Mouse (Mus musculus) heart, embryonic 11.5 days (tissue): Measurements from ENCODE around the gene Rnpep. TPM values are rescaled to one million over a fixed set of nuclear protein-coding genes. Genes with fewer than 3 reads are reported as not detected.

ENCODE experiments used
- ATAC-seq: fragments of 200-750 bp; cut with Nextera tagmentation; replicated peaks from 2 replicates; pipeline ENCODE4 v1.8.0; 2017; ENCODE audit warnings: moderate library complexity; ENCODE audit not compliant: insufficient number of reproducible peaks, low FRiP score, low TSS enrichment
- H3K27ac ChIP-seq: fragments of 300-500 bp; sonication (generic); 2 replicates; pipeline ENCODE4 v1.5.1; 2014; ENCODE audit warnings: mild to moderate bottlenecking, low read depth, low read length
- H3K27me3 ChIP-seq: fragments of 300-500 bp; sonication (generic); 2 replicates; pipeline ENCODE4 v1.6.1; 2014; ENCODE audit warnings: mild to moderate bottlenecking, low read length, mixed read lengths; ENCODE audit not compliant: control insufficient read depth, insufficient read depth
- H3K36me3 ChIP-seq: fragments of 300-500 bp; sonication (generic); 2 replicates; pipeline ENCODE4 v1.6.1; 2014; ENCODE audit warnings: mild to moderate bottlenecking, low read length, moderate library complexity, mixed read lengths; ENCODE audit not compliant: control insufficient read depth, insufficient read depth
- H3K4me1 ChIP-seq: fragments of 300-500 bp; sonication (generic); 2 replicates; pipeline ENCODE4 v1.6.1; 2014; ENCODE audit warnings: low read length; ENCODE audit not compliant: control insufficient read depth, insufficient read depth
- H3K4me2 ChIP-seq: fragments of 300-500 bp; sonication (generic); 2 replicates; pipeline ENCODE4 v1.6.1; 2014; ENCODE audit warnings: mild to moderate bottlenecking, moderate library complexity
- H3K4me3 ChIP-seq: fragments of 300-500 bp; sonication (generic); 2 replicates; pipeline ENCODE4 v1.5.1; 2014; ENCODE audit warnings: low read depth, low read length
- H3K9ac ChIP-seq: fragments of 300-500 bp; sonication (generic); 2 replicates; pipeline ENCODE4 v1.6.1; 2014; ENCODE audit warnings: mild to moderate bottlenecking, low read depth, low read length, moderate library complexity
- H3K9me3 ChIP-seq: fragments of 300-500 bp; sonication (generic); replicated peaks from 2 replicates; pipeline ENCODE4 v1.6.1; 2016; ENCODE audit warnings: low read length; ENCODE audit not compliant: control insufficient read depth
- WGBS: fragments of 180-500 bp; shearing (Covaris S2); extraction: QIAGEN DNeasy Blood & Tissue Kit; methylation state at CpG from one replicate; pipeline ENCODE4 v1.1.7; 2014; ENCODE audit not compliant: insufficient replicate concordance; 5-methylcytosine and 5-hydroxymethylcytosine counted together
- polyA plus RNA-seq: library from polyadenylated mRNA; unstranded; fragments of >200 nt; fragmentation: Nextera tagmentation; extraction: Ambion mirVana; gene quantifications from 2 replicates; pipeline ENCODE4 v1.2.1, GENCODE M21; 2014

Rnpep gene
- polyA plus RNA-seq, 1 experiment from 2014 or later: 64.4 TPM

GRCm38 (mm10) chr1:135311356-135311755 is 27.5 kb upstream of the Rnpep start:
- 70% methylated on average over 6 of the region's 6 CpGs for WGBS
- no peaks in the 10 kb centered on the region for H3K9me3 ChIP-seq
- H3K4me2 ChIP-seq: no peak overlapping the region
- H3K36me3 ChIP-seq: peaks cover 14% of the 10 kb centered on the region
- no peak overlapping the region for H3K27ac ChIP-seq
- H3K4me3 ChIP-seq: no peak overlapping the region
- no peaks in the 10 kb centered on the region for H3K27me3 ChIP-seq
- H3K4me1 ChIP-seq: peaks cover 13% of the 10 kb centered on the region
- H3K9ac ChIP-seq: no peak overlapping the region
- no peak for ATAC-seq

DNA sequence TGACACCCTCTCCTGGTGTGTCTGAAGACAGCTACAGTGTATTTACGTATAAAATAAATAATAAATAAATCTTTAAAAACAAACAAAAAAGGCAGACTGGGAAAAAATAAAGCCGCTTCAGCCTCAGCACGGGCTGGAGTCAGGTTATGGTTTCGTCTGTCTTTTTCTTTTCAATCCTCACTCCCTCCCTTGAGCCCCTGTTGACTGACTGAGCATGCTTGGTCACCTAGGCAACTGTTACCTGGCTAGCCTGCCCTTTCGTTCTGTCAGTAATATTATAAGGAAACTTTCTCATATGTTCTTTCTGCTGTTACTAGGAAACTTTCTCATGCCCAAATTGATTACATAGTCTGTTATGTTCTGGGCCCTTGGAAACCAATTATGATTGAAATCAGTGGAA is 7.0 kb upstream of the Rnpep start:
- Histone ChIP-seq H3K36me3 (peaks cover 9% of the 10 kb centered on the region), H3K4me1 (no peaks in the 10 kb centered on the region), H3K27ac (no peak overlapping the region), H3K9me3 (no peaks in the 10 kb centered on the region), H3K9ac (no peak overlapping the region), H3K4me2 (no peak overlapping the region), H3K27me3 (no peaks in the 10 kb centered on the region), H3K4me3 (no peak overlapping the region)
- 80% methylated on average over 5 of the region's 5 CpGs for WGBS
- no peak for ATAC-seq

DNA sequence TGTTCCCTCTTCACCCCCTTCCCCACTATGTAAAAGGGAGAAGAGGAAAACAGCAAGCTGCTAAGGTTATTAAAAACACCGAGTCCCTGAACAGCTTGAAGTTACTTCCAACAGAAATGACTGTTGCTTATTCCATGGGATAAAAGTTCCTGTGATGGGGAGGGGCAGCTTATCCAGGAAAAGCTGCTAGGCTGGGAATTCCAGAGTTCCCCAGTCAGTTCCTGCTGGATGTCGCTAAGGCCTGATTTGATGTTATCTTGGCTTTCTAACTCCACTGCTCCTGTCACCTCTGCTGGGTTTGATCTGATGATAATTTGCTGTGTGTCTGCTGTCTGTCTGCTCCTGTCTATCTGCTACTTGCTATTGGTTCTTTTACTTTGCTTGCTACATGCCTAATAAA is 2.4 kb upstream of the Rnpep start:
- ATAC-seq: no peak
- H3K4me1 ChIP-seq: no peaks in the 10 kb centered on the region
- H3K27me3 ChIP-seq: no peaks in the 10 kb centered on the region
- no peaks in the 10 kb centered on the region for H3K36me3 ChIP-seq
- no peak overlapping the region for H3K4me2 ChIP-seq
- H3K9me3 ChIP-seq: no peaks in the 10 kb centered on the region
- no peak overlapping the region for H3K4me3 ChIP-seq
- H3K9ac ChIP-seq: no peak overlapping the region
- 33% methylated on average over 2 of the region's 2 CpGs for WGBS
- H3K27ac ChIP-seq: no peak overlapping the region

GRCm38 (mm10) chr1:135283287-135283825 is 528 bp downstream of the Rnpep start:
- peak; percentile 56 for ATAC-seq
- peak overlapping the region; percentile 53 for H3K4me3 ChIP-seq
- no peaks in the 10 kb centered on the region for H3K36me3 ChIP-seq
- peak overlapping the region; percentile 73 for H3K9ac ChIP-seq
- H3K4me1 ChIP-seq: no peaks in the 10 kb centered on the region
- H3K27me3 ChIP-seq: no peaks in the 10 kb centered on the region
- H3K27ac ChIP-seq: peak overlapping the region; percentile 62
- H3K4me2 ChIP-seq: peak overlapping the region; percentile 72
- H3K9me3 ChIP-seq: no peaks in the 10 kb centered on the region
- WGBS: under 1% methylated on average over 44 of the region's 48 CpGs

GRCm38 (mm10) chr1:135282536-135283286 is 1.2 kb downstream of the Rnpep start:
- no peaks in the 10 kb centered on the region for H3K9me3 ChIP-seq
- peak overlapping the region; percentile 73 for H3K9ac ChIP-seq
- no peaks in the 10 kb centered on the region for H3K27me3 ChIP-seq
- peak overlapping the region; percentile 72 for H3K4me2 ChIP-seq
- H3K4me3 ChIP-seq: peak overlapping the region; percentile 53
- no peak overlapping the region; the same call in 1 of the 2 replicates for H3K27ac ChIP-seq
- H3K4me1 ChIP-seq: no peaks in the 10 kb centered on the region
- no peak for ATAC-seq
- H3K36me3 ChIP-seq: peaks cover 4% of the 10 kb centered on the region; the same call in 1 of the 2 replicates
- WGBS: 34% methylated on average over 13 of the region's 13 CpGs

DNA sequence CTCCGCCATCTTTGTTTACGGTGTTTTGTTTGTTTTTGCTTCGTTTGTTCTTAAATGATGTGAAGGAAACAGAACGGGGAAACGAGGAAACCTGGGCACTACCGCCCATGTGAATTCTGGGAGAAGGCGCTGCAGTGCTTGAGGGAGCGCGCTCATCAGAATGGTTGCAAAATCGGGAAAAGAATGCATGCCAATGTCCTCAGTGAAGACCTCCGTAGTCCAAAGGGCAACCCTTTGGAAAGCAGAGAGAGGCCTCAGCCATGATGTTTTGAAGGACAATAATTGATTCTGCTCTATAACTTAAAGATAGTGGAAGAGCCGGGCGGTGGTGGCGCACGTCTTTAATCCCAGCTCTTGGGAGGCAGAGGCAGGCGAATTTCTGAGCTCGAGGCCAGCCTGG is 2.0 kb downstream of the Rnpep start:
- no peak overlapping the region for H3K4me3 ChIP-seq
- ATAC-seq: no peak
- no peaks in the 10 kb centered on the region for H3K4me1 ChIP-seq
- H3K9me3 ChIP-seq: no peaks in the 10 kb centered on the region
- H3K4me2 ChIP-seq: no peak overlapping the region
- H3K27ac ChIP-seq: no peak overlapping the region
- H3K36me3 ChIP-seq: peaks cover 8% of the 10 kb centered on the region
- WGBS: 91% methylated on average over 17 of the region's 17 CpGs
- no peaks in the 10 kb centered on the region for H3K27me3 ChIP-seq
- no peak overlapping the region for H3K9ac ChIP-seq

DNA sequence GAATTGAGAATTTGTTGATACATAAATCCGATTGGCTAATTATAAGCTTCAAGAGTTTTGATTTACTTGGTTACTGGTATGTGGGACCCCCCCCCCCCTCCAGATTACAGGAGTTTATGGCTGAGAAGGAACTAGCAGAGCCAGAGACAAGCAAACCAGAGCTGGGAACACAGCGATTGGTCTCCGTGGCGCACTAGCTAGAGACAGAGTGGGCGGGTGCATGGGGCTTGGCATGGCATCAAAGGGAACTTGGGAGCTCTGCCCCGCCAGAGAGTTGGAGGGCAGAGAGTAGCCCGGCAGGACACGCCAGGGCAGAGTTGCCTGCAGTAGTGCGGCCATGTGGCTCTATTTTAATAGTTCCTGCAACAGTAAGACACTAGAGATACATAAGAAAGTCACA is 3.2 kb downstream of the Rnpep start:
- H3K4me2 ChIP-seq: no peak overlapping the region
- H3K36me3 ChIP-seq: peaks cover 13% of the 10 kb centered on the region
- H3K4me1 ChIP-seq: no peaks in the 10 kb centered on the region
- H3K9ac ChIP-seq: no peak overlapping the region
- H3K9me3 ChIP-seq: no peaks in the 10 kb centered on the region
- 76% methylated on average over 9 of the region's 9 CpGs for WGBS
- H3K27ac ChIP-seq: no peak overlapping the region
- no peaks in the 10 kb centered on the region for H3K27me3 ChIP-seq
- no peak overlapping the region for H3K4me3 ChIP-seq
- no peak for ATAC-seq

- ATAC-seq: no peak
- no peak overlapping the region for H3K9ac ChIP-seq
- H3K27me3 ChIP-seq: no peaks in the 10 kb centered on the region
- 80% methylated on average over 9 of the region's 9 CpGs for WGBS
- H3K4me2 ChIP-seq: no peak overlapping the region
- H3K4me1 ChIP-seq: no peaks in the 10 kb centered on the region
- peaks cover 8% of the 10 kb centered on the region for H3K36me3 ChIP-seq
- H3K4me3 ChIP-seq: no peak overlapping the region
- H3K9me3 ChIP-seq: no peaks in the 10 kb centered on the region
- no peak overlapping the region for H3K27ac ChIP-seq
Observed at GRCm38 (mm10) chr1:135271371-135271770, 12.5 kb downstream of the Rnpep start.
